Mouse (Mus musculus) yolk sac, embryonic 10.5 days (tissue): ENCODE data around the gene Npepl1.
A peak's percentile ranks its signal among the peaks of the same experiment; 100 is the strongest.

Experiments used
- DNase-seq: peaks from one replicate; pipeline ENCODE4 v3.0.0-alpha.2; 2017; ENCODE audit warnings: low spot score

Npepl1 gene

DNA sequence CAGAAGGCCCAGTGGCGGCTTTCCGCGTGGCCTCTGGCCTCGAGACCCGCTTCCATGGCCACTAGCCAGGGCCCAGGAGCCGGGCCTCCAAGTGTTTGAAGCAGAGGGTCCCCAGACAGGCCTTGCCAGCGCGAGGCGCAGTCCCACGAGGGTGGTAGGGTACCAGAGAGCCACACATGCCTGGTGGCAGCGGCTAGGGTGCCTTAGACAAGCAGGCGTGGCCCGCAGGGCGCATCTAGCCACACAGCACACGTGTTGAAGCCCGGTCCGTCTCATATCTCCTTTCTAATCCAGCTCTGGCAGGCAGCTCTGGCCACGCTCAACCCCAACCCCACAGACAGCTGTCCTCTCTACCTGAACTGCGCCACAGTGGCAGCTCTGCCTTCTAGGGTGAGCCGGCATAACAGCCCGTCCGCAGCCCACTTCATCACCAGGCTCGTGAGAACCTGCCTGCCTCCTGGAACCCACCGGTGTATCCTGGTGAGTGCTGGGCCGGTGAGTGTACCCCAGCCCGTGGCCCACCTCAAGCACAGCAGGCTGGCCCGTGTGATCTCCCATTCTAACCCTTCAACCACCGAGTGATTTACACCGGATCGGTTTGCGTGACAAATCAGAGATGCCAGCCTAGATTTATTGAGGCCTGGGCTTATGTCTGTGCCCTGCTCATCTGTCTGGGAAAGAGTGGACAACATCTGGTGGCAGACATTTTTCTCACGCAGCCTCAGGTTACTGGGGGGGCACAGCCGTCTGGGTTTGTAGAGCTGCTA, 817 bp downstream of the Npepl1 start:
- peak; percentile 52 for DNase-seq

DNA sequence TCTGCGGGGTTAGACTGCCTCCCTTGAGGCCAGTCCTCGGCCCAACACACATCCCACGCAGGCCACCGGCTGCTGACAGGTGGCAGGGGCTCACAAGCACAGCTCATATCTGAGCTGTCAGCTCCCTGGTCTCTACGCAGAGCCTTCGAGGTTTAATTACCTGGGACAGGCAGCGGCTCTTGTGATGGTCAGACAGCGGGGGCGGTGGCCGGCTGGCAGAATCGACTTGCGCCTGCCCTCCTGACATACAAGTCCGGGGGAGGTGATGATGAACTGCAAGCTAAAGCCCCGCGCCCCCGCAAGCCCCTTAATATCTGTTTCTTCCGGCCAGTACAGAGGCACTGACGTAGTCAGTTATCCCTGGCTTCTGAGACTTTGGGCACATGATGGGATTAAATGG, 2.8 kb downstream of the Npepl1 start:
- DNase-seq: no peak

DNA sequence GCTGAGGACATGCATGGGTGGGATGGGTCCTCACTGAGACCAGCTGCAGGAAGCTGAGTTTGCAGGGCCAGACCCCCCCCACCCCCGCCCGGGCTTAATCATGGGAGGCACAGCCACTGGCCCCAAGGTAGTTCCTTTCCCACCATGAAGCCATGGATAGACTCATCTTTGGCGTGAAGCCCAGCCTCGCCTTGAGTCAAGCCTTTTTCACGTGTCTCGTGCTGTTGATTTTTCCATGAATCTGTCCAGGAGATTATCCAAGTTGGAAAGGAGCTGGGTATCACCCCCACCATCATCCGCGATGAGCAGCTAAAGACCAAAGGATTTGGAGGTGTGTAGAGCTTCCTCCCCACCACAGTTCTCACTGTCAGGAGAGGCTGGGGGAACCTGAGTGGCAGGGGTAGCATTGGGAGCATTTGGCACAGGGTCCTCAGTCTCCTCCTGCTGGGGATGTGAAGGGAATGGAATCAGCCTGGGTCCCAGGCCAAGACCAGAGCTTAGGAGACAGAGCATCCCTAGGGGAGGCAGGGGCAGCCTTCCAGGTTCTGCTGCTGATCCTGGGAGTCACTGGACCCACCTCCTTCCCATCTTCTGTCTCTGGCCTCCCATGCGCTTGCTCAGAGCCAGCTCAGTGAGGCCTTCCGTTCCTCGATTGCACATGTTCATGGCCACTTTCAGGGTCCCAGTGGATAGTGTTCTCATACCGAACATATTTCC, 4.2 kb downstream of the Npepl1 start:
- DNase-seq: no peak

DNA sequence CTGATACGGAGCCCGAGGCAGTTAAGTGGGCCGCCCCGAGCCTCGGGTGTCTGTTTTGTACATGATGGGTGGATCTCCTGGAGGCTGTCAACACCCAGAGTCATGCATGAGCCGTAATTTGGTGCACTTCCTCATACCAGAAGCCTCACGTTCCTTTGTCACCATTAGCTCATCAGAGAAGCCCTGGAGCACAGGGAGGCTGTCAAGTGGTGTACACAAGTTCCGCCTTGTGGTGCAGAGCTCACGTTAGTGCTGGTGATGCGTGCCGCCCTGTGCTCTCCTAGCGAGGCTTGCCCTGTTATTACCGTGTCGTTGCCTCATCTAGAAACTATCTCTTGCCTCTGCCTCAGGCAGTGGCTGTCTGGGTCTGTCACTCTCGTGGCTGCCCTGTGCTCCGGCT, 6.8 kb downstream of the Npepl1 start:
- no peak for DNase-seq

DNA sequence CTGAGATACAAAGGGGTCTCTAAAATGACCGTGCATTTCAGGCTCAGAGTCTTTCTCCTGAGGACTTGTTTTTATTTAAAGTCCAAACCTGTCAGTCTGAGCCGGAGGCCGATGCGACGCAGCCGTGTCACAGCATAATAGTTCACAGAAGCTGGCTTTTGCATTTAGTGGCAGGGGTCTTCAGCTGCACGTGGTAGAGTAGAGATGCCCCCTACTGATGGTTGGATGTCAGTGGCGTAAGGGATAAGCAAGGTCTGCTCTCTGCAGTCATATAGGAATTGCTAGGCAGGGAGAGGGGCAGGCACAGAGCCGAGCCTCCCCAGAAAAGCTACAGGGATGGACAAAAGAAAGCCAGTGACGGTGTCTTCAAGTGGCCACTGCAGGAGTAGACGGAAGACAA, 8.0 kb downstream of the Npepl1 start:
- no peak for DNase-seq

DNA sequence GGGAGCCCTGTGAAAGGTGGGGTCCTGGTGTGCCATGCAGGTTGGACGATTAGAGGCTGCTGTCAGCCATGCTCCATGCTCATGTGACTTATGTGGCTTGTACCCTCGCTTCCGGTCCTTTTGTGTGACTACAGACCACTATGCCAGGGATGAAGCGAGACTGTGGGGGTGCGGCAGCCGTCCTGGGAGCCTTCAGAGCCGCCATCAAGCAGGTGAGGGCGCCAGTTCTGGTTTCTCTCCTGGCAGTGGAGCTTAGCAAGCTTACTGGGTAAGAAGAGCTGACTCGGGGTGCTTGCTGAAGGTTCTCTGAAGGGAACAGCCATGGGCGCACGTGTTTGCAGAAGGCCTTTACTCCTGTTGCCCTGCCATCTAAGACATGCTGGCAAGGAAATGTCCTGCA, 9.1 kb downstream of the Npepl1 start:
- DNase-seq: no peak

DNA sequence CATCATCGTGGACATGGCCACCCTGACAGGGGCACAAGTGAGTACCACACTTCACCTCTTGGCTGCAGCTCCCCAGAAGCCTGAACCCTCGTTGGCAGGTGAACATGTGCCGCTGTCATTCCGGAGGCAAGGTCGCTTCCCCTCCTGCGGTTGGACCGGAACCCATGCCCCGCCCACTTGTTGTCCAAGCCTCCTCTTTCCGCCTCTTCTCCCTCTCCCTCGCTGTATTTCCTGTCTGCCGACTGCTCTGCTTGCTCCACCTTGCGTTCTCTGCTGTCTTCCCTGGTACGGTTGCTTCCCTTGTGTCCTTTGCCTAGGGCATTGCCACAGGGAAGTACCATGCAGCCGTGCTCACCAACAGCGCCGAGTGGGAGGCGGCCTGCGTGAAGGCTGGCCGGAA, 10.5 kb downstream of the Npepl1 start:
- DNase-seq: no peak

DNA sequence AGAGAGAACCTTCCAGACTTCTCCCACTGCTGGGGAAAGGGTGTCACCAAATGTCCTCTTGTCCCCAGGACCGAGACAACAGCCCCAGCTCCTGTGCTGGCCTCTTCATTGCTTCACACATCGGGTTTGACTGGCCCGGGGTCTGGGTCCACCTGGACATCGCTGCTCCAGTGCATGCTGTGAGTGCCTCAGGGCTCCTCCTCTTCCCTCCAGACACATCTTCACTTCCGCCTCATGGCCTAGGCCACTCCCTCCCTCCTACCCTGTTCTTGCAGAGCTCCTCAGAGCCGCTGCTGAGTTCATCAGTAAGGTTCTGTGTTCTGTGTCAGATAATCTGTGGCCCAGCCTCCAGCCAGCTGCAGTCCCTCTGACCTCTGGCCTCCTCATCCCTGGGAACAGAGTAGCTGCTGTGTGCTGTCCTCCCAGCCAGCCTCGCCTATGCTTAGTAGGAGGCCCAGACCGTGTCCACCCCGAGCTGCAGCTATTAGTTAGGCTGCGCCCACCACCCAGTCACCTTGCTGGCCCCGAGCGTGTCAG, 11.3 kb downstream of the Npepl1 start:
- DNase-seq: no peak

DNA sequence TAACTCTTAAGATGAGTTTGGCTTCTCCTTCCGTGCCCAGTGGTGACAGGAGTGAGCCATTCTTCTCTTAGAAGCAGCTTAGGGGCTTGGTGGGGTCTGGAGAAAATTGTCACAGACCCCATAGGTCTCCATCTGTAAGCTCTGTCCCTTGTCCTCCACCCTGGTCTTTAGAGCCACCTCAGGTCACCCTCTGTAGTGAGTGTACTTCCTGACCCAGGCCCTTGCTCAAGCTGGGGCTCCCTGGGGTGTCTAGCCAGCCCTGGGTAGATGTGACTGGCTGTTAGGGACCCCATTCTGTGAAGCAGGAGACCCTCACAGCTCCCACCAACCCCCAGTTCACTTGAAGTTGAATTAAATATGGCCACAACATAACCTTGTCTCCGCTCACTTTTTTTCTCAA, 12.2 kb downstream of the Npepl1 start:
- no peak for DNase-seq

DNA sequence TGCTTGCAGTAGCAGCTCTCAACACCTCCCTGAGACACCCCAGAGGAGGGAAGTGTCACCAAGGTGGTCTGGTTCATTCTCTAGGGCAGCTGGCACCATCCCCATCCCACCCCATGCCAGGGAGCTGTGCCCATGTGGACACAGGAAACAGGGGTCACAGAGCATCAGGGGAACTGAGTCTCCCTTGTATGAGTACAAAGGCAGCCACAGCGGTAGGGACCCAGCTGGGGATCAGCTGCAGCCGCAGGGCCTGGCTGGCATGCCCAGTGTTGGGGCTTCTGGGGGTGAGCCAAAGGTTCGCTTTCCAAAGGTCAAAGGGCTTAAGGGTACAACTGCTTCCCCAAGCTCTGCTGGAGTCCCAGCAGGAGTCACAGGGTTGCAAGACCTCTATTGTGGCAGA, 13.6 kb downstream of the Npepl1 start:
- DNase-seq: no peak

DNA sequence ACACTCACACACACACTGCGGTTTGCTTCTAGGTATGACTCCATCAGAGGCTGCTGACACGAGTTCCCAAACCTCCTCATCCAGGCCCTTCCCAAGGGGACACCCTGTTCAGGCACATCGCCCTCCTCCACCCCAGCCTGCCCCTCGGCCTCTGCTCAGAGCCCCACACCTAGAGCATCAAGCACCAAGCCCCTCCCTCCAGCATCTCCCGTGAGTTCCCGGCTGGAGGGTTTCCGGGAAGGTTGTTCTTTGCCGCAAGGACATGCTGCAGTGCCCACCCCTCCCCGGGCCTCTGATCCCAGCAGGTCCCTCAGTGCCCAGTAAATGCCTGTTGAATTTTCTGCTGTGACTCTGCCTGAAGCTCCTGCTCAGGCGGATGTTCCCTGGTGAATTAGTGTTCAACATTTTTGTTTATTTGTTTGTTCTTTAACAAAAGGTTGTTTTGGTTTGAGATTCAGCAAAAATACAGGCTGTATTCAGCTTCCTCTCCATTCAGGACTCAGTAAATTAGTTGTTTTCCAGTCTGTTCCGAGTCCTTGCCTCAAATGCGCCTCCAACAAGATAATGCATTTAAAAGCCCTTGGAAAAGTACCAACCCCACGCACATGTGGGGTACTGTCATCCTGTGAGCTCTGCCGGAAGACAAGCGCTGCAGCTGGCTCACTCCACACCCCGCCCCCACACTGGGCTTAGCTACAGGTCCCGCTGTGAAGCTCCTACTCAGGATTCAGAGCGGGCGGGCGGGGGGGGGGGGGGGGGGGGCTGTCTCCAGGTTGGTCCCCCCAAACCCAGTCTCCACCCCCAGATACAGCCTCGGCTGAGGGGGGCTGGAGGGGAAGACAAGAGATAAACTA, 16.6 kb downstream of the Npepl1 start:
- peak; percentile 42 for DNase-seq

DNA sequence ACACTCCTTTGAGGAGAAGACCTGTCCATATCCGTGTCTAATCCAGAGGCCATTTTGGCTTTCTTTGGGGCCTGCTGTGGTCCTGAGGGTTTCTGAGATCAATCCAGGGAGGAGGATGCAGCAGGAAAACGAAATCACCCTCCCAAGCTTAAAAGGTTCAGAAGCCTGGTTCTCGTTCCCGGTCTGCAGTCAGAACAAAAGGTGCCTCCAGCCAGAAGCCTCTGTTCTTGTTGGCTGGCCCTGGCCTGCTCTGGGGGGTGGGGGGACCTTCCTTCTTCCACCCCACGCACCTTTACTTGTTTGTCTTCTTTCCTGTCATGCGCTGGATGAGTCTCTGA, 17.2 kb downstream of the Npepl1 start:
- DNase-seq: no peak

DNA sequence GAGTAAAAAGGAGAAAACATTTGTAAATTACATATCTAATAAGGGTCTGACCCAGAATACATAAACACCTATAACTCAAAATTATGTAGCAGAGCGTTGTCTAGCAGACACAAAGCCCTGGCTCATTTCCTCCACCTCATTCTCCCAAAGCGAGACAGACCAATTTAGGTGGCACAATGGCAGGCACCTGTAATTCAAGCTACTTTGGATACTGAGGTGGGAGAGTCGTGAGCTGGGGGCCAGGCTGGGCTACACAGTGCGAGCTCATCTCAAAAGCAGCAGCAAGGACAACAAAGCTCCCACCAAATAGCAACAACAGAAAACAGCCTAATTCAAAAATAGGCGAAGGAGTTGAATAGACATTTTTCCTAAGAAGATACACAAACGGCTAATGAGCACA, 18.8 kb downstream of the Npepl1 start:
- DNase-seq: no peak

DNA sequence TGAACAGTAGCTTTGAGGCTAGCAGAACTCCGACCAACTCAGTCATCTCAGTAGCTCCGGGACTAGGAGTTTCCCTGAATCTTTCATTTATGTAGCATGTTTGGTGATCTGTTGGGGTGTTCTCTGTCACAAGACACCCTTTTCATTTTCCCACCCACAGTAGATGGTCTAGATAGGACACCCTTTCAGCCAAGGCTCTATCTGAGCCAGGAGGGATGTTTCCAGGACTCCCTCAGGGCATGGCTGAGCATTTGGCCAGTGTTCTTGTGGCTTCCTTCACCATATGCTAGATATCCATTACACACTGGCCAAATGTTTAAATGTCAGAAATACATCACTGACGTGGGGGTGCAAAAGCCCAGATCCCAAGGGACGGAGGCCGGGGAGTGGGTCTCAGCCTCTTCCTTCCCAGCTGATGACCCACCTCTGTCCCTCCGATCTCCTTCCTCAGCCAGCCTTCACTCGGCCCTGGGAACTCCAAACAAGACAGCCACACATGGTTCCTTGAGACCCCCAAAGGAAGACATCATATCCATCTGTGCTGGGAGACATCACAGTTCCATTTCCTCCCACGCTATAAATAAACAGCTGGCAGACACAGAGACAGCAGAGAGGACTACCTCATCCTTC, 20.4 kb downstream of the Npepl1 start:
- DNase-seq: no peak

DNA sequence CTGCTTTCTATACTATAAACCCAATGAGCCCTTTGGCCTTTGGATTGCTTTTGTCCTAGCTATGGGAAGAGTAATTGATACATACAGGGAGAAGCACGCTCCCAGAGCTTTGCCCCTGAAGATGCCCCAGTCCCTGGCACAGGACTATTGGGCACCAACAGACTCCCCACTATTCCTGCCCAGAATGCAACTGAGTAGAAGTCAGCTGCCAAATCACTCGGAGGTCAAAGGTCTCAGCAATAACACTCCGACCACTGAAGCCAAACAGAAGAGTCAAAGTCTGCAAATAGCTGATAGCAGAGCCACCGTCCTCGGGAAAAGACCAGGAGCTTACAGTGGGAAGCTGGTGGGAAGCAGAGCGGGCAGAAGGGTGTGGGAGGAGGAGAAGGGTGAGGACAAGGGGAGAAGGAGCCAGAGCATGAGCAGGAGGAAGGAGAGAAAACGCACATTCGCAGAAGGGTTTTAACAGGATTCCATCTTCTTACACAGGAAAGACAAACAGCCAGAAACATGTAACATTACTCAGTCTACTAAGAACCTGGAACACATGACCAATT, 22.3 kb downstream of the Npepl1 start:
- peak; percentile 68 for DNase-seq

DNA sequence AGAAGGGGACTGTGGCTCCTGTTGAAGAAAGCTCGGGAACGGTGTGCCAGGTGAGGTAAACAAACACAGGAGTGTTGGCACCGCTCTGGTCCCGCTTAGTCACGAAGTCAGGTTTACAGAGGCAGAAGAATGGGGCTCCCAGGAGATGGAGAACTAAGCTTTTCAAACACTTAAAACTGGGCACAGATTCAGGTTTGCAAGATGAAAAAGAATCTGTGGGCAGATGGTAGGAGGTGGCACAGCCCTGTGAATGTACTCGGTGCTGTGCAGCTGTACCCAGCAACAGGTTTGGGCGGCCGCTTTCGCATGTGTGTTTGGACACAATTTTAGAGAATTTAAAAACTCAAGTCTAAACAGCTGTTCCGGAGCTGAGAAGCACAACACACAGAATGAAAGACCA, 48.9 kb downstream of the Npepl1 start:
- DNase-seq: no peak

DNA sequence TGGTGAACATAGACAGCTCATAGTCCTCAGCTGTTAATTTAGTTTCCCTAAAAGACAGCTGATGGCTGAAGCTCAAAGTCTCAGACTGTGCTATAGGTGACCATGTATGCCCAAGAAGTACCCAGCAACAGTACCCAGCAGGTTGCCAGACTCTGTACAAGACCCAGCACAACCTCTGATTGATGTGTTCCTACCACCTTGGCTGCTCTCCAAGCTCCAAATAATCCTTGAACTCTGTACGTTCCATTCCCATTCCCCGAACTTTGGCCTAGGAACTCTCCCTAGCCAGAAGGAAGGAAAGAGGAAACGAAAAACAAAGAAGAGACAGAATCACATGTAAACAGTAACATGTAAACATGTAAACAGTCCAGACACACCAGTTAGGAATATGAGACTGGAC, 50.3 kb downstream of the Npepl1 start:
- no peak for DNase-seq
